Mouse (Mus musculus): Measurements from ENCODE around the gene 4921501E09Rik. TPM values are rescaled to one million over a fixed set of nuclear protein-coding genes. Genes with fewer than 3 reads are reported as not detected.
"Not testable (repeated sequence)": the region's sequence is repeated elsewhere in the genome, so short reads cannot be mapped to it uniquely, and the experiment has no call there.

4921501E09Rik gene
- not detected for total RNA-seq (2022)

GRCm38 (mm10) chr17:33067958-33068357, at the start of gene 4921501E09Rik:
4921501E09Rik (minus strand) TSS chr17:33068058.
- no peak for DNase-seq (ENCODE audit: low spot score in 2 of 2)

DNA sequence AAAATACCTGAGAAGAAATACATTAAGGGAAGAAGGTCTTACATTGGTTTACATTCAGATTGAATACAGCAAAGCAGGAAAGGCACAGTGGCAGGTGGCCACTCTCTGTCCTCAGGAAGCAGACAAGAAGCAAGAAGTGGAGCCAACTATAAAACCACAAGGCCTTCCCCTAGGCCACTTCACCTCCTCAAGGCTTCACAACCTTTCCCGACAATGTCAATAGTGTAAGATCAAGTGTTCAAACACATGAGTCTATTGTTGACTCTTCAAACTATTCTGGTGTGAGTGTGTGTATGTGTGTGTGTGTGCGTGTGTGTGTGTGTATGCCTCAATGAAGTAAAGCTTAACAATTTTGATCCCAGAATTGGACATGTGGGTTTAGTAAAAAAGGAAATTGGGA, 29.5 kb upstream of the 4921501E09Rik start:
- DNase-seq (ENCODE audit: low spot score in 2 of 2) = no peak

GRCm38 (mm10) chr17:33092391-33093193, 24.7 kb upstream of the 4921501E09Rik start:
- peak; percentile 66 to 68 for DNase-seq (ENCODE audit: low spot score in 2 of 2)

GRCm38 (mm10) chr17:33091630-33092029, 23.8 kb upstream of the 4921501E09Rik start:
- no peak for DNase-seq (ENCODE audit: low spot score in 2 of 2)

GRCm38 (mm10) chr17:33089220-33089949, 21.5 kb upstream of the 4921501E09Rik start, which contains the start of gene Zfp563:
Zfp563 (plus strand) TSS chr17:33089310.
- DNase-seq (ENCODE audit: low spot score in 2 of 2) = peak; percentile 89 to 91

DNA sequence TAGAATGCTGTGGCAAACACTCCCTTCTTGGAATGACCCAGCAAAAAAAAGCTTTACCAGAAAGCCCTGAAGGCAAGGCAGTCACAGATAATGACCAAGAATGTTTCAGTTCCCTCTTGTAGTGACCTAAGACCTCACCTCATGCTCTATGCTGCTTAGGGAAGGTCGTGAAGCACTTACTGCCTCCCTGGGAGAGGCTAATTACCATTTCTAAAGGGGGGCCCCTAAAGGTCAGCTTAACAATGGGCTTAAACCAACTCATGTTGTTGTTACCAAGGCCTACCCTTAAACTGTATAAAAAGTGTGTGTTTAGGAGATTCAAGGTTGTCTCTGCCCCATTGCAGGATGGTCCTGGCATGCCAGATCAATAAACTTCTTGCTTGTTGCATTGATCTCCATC, 4.9 kb downstream of the 4921501E09Rik start:
- no peak for DNase-seq (ENCODE audit: low spot score in 2 of 2)

DNA sequence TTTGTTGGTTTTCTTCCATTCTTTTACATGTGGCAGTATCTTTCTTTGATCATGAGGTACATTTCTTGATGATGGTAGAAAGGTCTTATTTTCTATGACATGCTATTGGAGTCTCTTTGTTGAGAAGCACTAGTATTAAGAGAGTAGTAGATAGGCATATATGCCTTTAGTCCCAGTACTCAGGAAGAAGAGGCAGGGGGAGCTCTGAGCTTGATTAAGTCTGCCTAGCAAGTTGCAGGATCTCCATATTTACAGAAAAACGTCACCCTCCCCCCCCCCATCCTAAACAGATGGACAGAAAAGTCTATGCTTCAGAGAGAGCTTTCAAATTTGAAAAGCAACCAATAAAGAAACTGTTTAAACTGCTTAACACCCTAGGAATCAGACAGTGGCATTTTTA, 9.1 kb downstream of the 4921501E09Rik start:
- DNase-seq (ENCODE audit: low spot score in 2 of 2) = no peak

- DNase-seq (ENCODE audit: low spot score in 2 of 2) = peak; percentile 54 to 58
Measured at GRCm38 (mm10) chr17:33032900-33033891, 34.7 kb downstream of the 4921501E09Rik start, which contains the start of gene Zfp763. Zfp763 (minus strand) TSS chr17:33033402.

DNA sequence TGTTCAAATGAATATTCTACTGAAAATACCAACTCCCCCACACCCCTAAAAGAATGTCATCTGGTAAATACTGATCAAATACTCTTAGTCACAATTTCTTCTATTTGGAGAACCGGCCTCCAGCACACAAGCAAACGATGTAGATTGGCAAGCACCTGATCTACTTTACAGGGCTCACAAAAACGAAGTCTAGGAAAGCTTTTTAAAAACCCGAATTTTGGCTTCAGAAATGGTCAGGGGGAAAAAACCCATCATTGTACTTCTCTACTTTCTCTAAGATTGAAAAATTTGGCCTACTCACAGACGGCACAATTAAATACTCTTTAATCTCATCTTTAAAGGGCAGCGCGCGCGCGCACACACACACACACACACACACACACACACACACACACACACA, 35.5 kb downstream of the 4921501E09Rik start:
- no peak for DNase-seq (ENCODE audit: low spot score in 2 of 2)

DNA sequence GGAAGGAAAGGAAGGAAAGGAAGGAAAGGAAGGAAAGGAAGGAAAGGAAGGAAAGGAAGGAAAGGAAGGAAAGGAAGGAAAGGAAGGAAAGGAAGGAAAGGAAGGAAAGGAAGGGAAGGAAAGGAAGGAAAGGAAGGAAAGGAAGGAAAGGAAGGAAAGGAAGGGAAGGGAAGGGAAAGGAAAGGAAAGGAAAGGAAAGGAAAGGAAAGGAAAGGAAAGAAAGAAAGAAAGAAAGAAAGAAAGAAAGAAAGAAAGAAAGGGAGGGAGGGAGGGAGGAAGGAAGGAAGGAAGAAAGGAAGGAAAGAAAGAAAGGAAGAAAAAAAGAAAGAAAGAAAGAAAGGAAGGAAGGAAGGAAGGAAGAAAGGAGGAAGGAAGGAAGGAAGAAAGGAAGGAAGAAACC, 47.4 kb downstream of the 4921501E09Rik start:
- not testable (repeated sequence) for DNase-seq (ENCODE audit: low spot score in 2 of 2)

Other genes starting within 250 kb of the 4921501E09Rik start
- gene Zfp799, start 237.8 kb downstream of the 4921501E09Rik start, total RNA-seq (2022) = 10 to 100 TPM in 1 of 4 experiments, 1 to 10 TPM in 3; 5.6 to 11.0 (median 7.9) TPM
- 1 to 10 TPM; 4.8 to 8.5 (median 8.1) TPM for gene Zfp870, start 176.4 kb downstream of the 4921501E09Rik start, total RNA-seq (2022)
- gene Cyp4f14, start 150.7 kb downstream of the 4921501E09Rik start, total RNA-seq (2022) = under 1 TPM in 2 of 4 experiments, not detected in 2; 0.18 to 0.44 TPM
- gene Cyp4f13, start 120.7 kb downstream of the 4921501E09Rik start, total RNA-seq (2022) = 1 to 10 TPM; 6.3 to 9.3 (median 7.2) TPM
- gene Zfp472, start 102.2 kb downstream of the 4921501E09Rik start, total RNA-seq (2022) = 1 to 10 TPM; 1.1 to 1.7 (median 1.4) TPM
- 1 to 10 TPM; 3.7 to 4.0 (median 3.9) TPM for gene Zfp952, start 74.9 kb downstream of the 4921501E09Rik start, total RNA-seq (2022)
- gene Zfp763, start 34.7 kb downstream of the 4921501E09Rik start, total RNA-seq (2022) = 1 to 10 TPM; 1.8 to 4.8 (median 4.4) TPM
- gene Zfp563, start 21.3 kb upstream of the 4921501E09Rik start, total RNA-seq (2022) = 1 to 10 TPM; 3.9 to 5.1 (median 4.5) TPM
- gene Morc2b, start 71.6 kb upstream of the 4921501E09Rik start, total RNA-seq (2022) = under 1 TPM; 0.17 to 0.62 (median 0.27) TPM
- gene Olfr55, start 100.4 kb upstream of the 4921501E09Rik start, total RNA-seq (2022) = not detected
- gene Olfr239, start 123.2 kb upstream of the 4921501E09Rik start, total RNA-seq (2022) = not detected
- gene Olfr1564, start 153.6 kb upstream of the 4921501E09Rik start, total RNA-seq (2022) = under 1 TPM; 0.27 to 0.46 (median 0.38) TPM
- 1 to 10 TPM; 4.1 to 5.8 (median 5.4) TPM for gene Zfp955a, start 187.1 kb upstream of the 4921501E09Rik start, total RNA-seq (2022)
- gene Olfr63, start 196.6 kb upstream of the 4921501E09Rik start, total RNA-seq (2022) = not detected
- 10 to 100 TPM in 2 of 4 experiments, 1 to 10 TPM in 2; 8.8 to 12.0 (median 10.2) TPM for gene Zfp955b, start 221.5 kb upstream of the 4921501E09Rik start, total RNA-seq (2022)